In the genomic region with DNA sequence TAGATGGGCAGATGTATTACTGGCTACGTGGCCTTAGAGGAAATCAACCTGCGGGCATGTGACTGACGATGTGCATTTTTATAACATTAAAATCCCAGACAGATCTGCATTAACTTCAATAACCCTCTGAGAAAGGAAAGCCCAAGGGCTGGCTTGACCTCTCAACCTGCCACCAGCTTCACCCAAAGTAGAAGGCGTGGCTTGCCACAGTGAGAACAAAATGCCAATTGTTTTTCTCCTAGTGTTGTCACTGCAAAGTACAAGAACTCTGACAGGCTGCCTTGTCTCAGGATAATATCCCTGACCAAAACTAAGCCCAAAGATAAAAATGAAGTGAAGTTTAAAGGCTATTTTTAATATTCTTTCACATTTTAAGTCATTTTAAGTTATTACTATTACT, we compare ENCODE assay signal across 28 mouse cellular contexts.
DNase-seq lines count a peak whose midpoint lies in the region; ATAC-seq lines count a peak whose summit lies in the region.
"Had no signal": no experiment of that assay in that cellular context is flagged by ENCODE, and none has a peak within 500 bp of the region (broad histone marks: within the 10 kb centered on the region; RNA-seq: fewer than 3 reads in every experiment).

No protein-coding gene starts in this region.

- no peak for ATAC-seq in heart, embryonic 14.5 days (ENCODE audit: insufficient number of reproducible peaks, insufficient read depth, low FRiP score, low read depth)
- ATAC-seq in hindbrain, embryonic 11.5 days (ENCODE audit: low FRiP score) = peak; percentile 65; the same call in 1 of the 2 replicates
- ATAC-seq in hindbrain, embryonic 13.5 days (ENCODE audit: low FRiP score) = no peak
- ATAC-seq: activated CD4-positive, CD25-positive, alpha-beta regulatory T cell, adult 4 months; forebrain, embryonic 15.5 days; hindbrain, embryonic 16.5 days had no signal

- H3K4me2 ChIP-seq in heart, embryonic 14.5 days (ENCODE audit: low read length) = peak overlapping the region; percentile 23; the same call in 1 of the 2 replicates
- no peak overlapping the region for H3K4me2 ChIP-seq in hindbrain, embryonic 11.5 days (replicated peaks; ENCODE audit: low read depth, low read length)
- no peak overlapping the region for H3K4me2 ChIP-seq in hindbrain, embryonic 13.5 days
- H3K4me2 ChIP-seq: embryonic facial prominence, embryonic 13.5 days; forebrain, embryonic 15.5 days; kidney, embryonic 15.5 days; neural tube, embryonic 13.5 days had no signal

- no peaks in the 10 kb centered on the region for H3K27me3 ChIP-seq in heart, embryonic 14.5 days (ENCODE audit: control insufficient read depth, insufficient read depth, low read length)
- H3K27me3 ChIP-seq in hindbrain, embryonic 11.5 days (ENCODE audit: control insufficient read depth, insufficient read depth, low read length) = no peaks in the 10 kb centered on the region
- H3K27me3 ChIP-seq in hindbrain, embryonic 13.5 days = no peaks in the 10 kb centered on the region
- H3K27me3 ChIP-seq: CH12.LX; embryonic facial prominence, embryonic 13.5 days; forebrain, embryonic 15.5 days; kidney, embryonic 15.5 days; neural tube, embryonic 13.5 days had no signal

- H3K27ac ChIP-seq in heart, embryonic 14.5 days (replicated peaks in 1 of 2; ENCODE audit: control insufficient read depth in 1 of 2, insufficient read depth in 1 of 2, low read depth in 2 of 2, low read length in 2 of 2) = peak overlapping the region; percentile 79 to 89
- H3K27ac ChIP-seq in hindbrain, embryonic 11.5 days (ENCODE audit: low read depth, low read length) = no peak overlapping the region
- H3K27ac ChIP-seq in hindbrain, embryonic 13.5 days = no peak overlapping the region
- H3K27ac ChIP-seq: embryonic facial prominence, embryonic 13.5 days; forebrain, embryonic 15.5 days; kidney, embryonic 15.5 days; liver, embryonic 14.5 days; macrophage; neural tube, embryonic 13.5 days had no signal

- no peak overlapping the region for H3K9ac ChIP-seq in heart, embryonic 14.5 days (ENCODE audit: low read length)
- H3K9ac ChIP-seq in hindbrain, embryonic 11.5 days (ENCODE audit: low read depth, low read length) = no peak overlapping the region
- H3K9ac ChIP-seq in hindbrain, embryonic 13.5 days = no peak overlapping the region
- H3K9ac ChIP-seq: embryonic facial prominence, embryonic 13.5 days; forebrain, embryonic 15.5 days; kidney, embryonic 15.5 days; liver, embryonic 14.5 days; neural tube, embryonic 13.5 days had no signal

- H3K9me3 ChIP-seq in heart, embryonic 14.5 days (ENCODE audit: control insufficient read depth, low read length) = no peaks in the 10 kb centered on the region
- H3K9me3 ChIP-seq in hindbrain, embryonic 11.5 days (ENCODE audit: control insufficient read depth, low read length) = no peaks in the 10 kb centered on the region
- H3K9me3 ChIP-seq in hindbrain, embryonic 13.5 days = no peaks in the 10 kb centered on the region
- H3K9me3 ChIP-seq: embryonic facial prominence, embryonic 13.5 days; forebrain, embryonic 10.5 days; forebrain, embryonic 15.5 days; kidney, embryonic 15.5 days; neural tube, embryonic 13.5 days had no signal

- peaks cover 6% of the 10 kb centered on the region; the same call in 1 of the 2 replicates for H3K36me3 ChIP-seq in heart, embryonic 14.5 days (ENCODE audit: control insufficient read depth, insufficient read depth, low read length)
- no peaks in the 10 kb centered on the region for H3K36me3 ChIP-seq in hindbrain, embryonic 11.5 days (ENCODE audit: control insufficient read depth, insufficient read depth, low read length)
- peaks cover 7% of the 10 kb centered on the region for H3K36me3 ChIP-seq in hindbrain, embryonic 13.5 days
- H3K36me3 ChIP-seq: embryonic facial prominence, embryonic 13.5 days; forebrain, embryonic 15.5 days had no signal

- DNase-seq in embryo, embryonic 10 days (ENCODE audit: low spot score) = peak; percentile 63
- no peak for DNase-seq in embryo, embryonic 11 days
- DNase-seq in heart, adult 18-20 months = no peak
- peak; percentile 37 for DNase-seq in hindbrain, embryonic 11.5 days (ENCODE audit: low spot score)
- peak; percentile 19 for DNase-seq in embryo, embryonic 9.5 days (ENCODE audit: extremely low spot score)
- DNase-seq: adrenal gland, adult 2 months; adrenal gland, postnatal 36 days; cerebellum, adult 2 months; cerebellum, postnatal 14 days; gastrocnemius, postnatal 25 days; kidney, adult 18-20 months; kidney, postnatal 25 days; liver; lung, adult 2 months; lung, postnatal 10 days; right cerebral cortex, postnatal 14 days had no signal

- WGBS in heart, embryonic 14.5 days = 30% methylated on average over 4 of the region's 4 CpGs
- WGBS in hindbrain, embryonic 11.5 days = 55% methylated on average over 4 of the region's 4 CpGs
- 45% methylated on average over 4 of the region's 4 CpGs for WGBS in hindbrain, embryonic 13.5 days

- peaks cover 21 to 42% of the 10 kb centered on the region in 2 experiments for H3K4me1 ChIP-seq in heart, embryonic 14.5 days (ENCODE audit: control insufficient read depth in 2 of 2, insufficient read depth in 2 of 2, low read length in 2 of 2)
- H3K4me1 ChIP-seq in hindbrain, embryonic 11.5 days (replicated peaks; ENCODE audit: control insufficient read depth, insufficient read depth, low read length) = no peaks in the 10 kb centered on the region; the same call in 1 of the 2 replicates
- H3K4me1 ChIP-seq in hindbrain, embryonic 13.5 days (replicated peaks) = 0 out of 2 replicates have a peak, but pooled peaks cover 20% of the 10 kb centered on the region

- no peak overlapping the region for H3K4me3 ChIP-seq in heart, embryonic 14.5 days (ENCODE audit: control insufficient read depth in 1 of 2, insufficient read depth in 1 of 2, low read depth in 1 of 2, low read length in 2 of 2)
- no peak overlapping the region for H3K4me3 ChIP-seq in hindbrain, embryonic 11.5 days (ENCODE audit: low read depth, low read length)
- H3K4me3 ChIP-seq in hindbrain, embryonic 13.5 days = no peak overlapping the region
- H3K4me3 ChIP-seq: embryonic facial prominence, embryonic 13.5 days; forebrain, embryonic 10.5 days; forebrain, embryonic 15.5 days; kidney, embryonic 15.5 days; neural tube, embryonic 13.5 days had no signal

Comparison
In these comparisons a context has a peak if more than half of its experiments do, and no peak if none do; other contexts are left out.
1. DNase-seq: peak in embryo, embryonic 10 days (single experiment), hindbrain, embryonic 11.5 days (single experiment) and embryo, embryonic 9.5 days (single experiment); none in embryo, embryonic 11 days (single experiment) and heart, adult 18-20 months (0 of 2).
2. H3K27ac ChIP-seq: peak in heart, embryonic 14.5 days (2 of 2); none in hindbrain, embryonic 11.5 days (single experiment) and hindbrain, embryonic 13.5 days (single experiment).